Mouse (Mus musculus): ENCODE measurements at regions not wholly inside any gene's neighbourhood (a gene's known extent, or its start where the extent isn't known, plus 50 kb on each side); places are given as distances from the start of the nearest gene placed in this dataset.

DNA sequence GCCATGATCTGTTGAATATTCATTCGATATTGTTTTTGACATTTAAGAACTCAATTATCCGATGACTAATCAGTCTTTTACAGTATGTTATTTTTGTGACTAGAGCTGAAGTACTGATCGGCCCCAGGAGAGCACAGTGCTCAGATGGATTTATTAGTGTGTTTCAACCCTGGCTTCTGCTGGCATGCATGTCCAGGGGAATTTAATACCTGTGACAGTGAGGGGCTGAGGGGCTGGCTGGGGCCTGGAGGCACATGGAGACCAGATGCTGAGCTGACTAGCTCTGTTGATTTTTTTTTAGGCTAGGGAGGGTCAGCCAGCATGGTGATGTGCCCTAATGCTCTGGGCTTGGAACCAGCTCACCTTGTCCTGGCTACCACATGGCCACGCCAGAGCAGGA lies 199.2 kb upstream of the Nxpe4 start:
- no peak for TF ChIP-seq CTCF (IDR thresholded peaks at IDR 0.05; ENCODE audit: control insufficient read depth, insufficient read depth, low read length)
- no peak for TF ChIP-seq POLR2A (IDR thresholded peaks at IDR 0.05; ENCODE audit: borderline replicate concordance, control insufficient read depth, low read depth, low read length)
